Mouse (Mus musculus) CD8-positive naive resting alpha-beta T cell, adult 2 months (primary cell): ENCODE measurements around the gene Dhx15.

Experiments
- DNase-seq, 2 experiments: peaks; one replicate each; pipeline ENCODE4 v3.0.0; 2022; ENCODE audit warnings: low read depth in 2 of 2, low spot score in 2 of 2

Dhx15 gene

DNA sequence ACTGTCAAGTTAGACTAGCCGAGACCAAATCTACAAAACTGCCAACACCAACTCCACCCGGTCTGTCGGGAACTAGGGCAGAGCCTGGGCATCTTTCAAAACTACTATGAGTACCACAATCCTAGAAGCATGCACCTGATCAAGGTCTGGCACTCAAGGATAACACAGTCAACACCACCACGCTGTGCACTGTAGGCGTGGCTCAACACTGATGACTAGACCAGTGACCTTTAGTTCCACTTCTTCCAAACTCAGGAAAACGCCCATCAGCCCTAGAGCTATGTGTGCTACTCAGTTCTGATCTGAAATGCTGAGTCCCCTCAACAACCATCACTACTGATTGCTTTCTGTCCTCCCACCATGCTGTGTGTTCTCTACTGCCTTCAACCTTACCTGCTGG, 44.6 kb downstream of the Dhx15 start:
- no peak for DNase-seq

GRCm38 (mm10) chr5:52141936-52142335, 48.4 kb downstream of the Dhx15 start:
- DNase-seq = peak; percentile 20 to 28

GRCm38 (mm10) chr5:52138819-52139218, 51.5 kb downstream of the Dhx15 start:
- no peak for DNase-seq

DNA sequence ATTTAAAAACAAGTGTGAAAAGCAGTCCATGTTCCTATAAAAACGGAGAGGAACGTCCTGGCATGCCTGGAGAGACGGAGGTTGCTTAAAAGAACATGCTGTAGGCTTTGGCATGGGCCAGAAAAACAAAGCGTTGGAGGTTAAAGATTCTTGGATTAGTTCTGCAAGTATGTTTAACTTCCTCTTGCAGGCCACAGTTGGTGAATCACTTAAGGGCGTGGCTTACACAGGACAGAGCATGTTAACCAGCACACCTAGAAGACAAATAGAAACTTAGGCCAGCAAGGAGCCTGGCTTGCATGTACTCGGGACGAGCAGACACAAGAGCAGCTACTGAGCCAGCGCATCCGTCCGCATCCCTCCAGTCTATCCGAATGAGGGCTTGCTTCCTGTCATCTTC, 52.2 kb downstream of the Dhx15 start:
- DNase-seq = no peak

DNA sequence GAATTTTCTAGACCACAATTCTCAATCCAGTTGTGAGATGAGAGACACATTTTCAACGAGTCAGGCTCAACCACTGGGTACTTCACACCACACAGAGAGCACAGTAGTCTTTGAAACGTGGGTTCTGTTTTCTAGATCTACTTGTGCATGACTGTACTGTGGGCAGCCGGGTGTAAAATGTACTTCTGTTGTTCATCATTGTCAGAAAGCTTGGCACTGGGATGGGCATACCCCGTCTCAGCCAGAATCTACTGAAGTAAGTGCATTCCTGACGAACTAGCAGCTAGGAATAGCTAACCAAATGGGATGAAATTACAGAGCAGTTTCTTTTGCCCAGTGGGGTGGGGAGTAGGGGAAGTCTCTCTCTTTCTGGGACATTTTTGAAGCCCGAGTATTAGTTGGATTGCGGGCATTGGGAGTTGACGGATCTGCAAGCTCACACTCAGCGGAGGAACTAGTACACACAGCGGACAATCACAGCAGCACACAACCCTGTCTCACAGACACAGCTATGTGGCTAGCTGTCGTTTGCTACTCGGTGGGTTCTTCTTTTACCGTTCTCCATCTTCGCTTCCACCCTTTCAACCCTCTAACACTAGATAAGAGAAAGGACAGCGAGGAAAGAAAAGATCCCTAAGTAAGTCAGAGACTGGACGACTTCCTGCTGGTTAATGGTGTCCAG, 54.7 kb downstream of the Dhx15 start:
- no peak for DNase-seq

GRCm38 (mm10) chr5:52132840-52133239, 57.5 kb downstream of the Dhx15 start:
- no peak for DNase-seq

GRCm38 (mm10) chr5:52132092-52132491, 58.2 kb downstream of the Dhx15 start:
- peak; percentile 37 to 47 for DNase-seq

DNA sequence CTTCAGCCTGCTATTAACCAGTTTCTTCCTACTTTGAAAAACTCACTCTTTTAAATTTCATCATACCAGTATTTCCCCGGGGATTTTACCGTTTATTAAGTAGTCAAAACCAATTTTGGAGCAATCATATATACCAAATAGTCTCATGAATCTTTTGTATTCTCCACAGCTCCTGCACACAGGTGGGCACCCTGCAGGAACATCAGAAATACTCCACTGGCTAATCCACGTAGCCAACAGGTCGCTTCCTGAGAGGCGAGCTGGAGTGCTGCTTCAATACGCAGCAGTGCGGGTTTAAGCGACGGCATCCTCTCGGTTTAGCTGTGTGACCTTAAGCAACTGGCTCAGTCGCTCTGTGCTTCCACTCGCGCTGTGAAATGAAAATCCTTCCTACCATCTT, 58.9 kb downstream of the Dhx15 start:
- DNase-seq = no peak

DNA sequence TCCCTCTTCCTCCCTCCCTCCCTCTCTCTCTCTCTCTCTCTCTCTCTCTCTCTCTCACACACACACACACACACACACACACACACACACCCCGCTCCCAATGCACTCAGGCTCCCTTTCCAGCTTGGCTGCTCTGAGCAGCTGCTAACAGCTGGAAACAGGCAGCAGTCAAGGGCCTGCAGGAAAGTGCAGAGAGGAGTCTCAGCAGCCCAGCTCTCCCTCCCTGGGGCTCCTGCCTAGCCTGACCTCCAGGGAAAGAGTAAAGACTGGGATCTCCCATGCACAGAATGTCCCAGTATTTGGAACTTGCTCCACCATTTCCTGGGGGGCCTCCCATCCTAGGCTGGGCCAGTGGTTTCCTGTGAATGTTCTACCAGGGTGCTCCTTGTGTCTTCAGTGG, 59.8 kb downstream of the Dhx15 start:
- no peak for DNase-seq

DNA sequence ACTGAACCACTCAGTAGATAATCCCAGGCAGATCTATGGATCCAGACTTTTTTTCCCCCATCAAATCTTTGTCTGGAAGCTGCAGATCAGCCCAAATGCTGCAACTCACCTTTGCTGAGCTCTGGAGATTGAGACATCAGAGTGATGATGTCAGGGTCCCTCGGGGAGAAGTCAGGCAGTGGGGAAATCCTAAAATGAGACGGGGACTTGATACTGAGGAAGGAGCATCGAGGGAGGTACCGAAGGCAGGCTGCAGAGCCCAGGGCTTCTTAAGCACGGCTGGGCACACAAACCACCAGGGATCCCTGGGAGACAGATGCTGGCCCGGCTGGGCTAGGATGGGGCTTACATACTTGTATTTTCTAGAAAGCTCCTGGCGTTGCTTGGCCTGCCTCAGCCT, 64.1 kb downstream of the Dhx15 start:
- DNase-seq = no peak

DNA sequence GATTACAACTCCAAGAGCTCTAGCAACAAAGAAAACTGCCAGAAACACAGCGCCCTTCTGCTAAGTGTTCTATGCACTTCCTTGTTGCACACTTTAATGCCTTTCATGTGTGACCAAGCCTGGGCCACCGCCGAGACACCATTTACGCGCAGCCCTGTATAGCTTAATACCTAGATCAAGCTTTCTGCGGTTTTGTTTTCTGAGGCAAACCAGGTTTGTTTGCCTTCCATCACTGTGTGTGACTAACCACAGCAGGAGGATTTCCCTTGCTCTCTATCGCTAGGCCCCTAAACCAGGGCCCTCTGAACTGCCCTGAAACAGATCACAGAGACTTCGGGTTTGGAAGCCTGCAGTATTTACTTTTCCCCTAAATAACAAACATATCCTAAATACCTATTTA, 64.5 kb downstream of the Dhx15 start:
- no peak for DNase-seq

GRCm38 (mm10) chr5:52122146-52122545, 68.2 kb downstream of the Dhx15 start:
- DNase-seq = no peak

- no peak for DNase-seq
These were observed 70.5 kb downstream of the Dhx15 start for GRCm38 (mm10) chr5:52119822-52120221.

- no peak for DNase-seq
These were observed 71.1 kb downstream of the Dhx15 start for GRCm38 (mm10) chr5:52119192-52119591.

DNA sequence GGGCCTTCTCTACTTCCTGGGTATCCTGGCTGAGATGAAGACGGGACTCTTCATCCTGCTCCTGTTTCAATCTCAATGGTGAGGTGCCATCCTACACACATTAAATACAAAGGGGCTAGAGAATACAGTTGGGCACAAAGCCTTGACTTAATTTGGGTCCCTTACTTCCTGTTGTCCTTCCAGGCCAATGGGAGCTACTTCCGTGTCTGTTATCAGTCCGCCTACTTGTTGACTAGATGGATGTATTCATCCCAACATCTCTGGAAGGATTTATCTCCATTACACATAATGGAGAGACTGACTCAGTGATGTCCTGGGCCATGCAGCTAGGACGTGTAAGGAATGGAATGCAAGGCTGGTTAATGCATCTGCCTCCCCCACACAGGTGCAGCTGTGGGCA, 72.5 kb downstream of the Dhx15 start:
- DNase-seq = no peak

DNA sequence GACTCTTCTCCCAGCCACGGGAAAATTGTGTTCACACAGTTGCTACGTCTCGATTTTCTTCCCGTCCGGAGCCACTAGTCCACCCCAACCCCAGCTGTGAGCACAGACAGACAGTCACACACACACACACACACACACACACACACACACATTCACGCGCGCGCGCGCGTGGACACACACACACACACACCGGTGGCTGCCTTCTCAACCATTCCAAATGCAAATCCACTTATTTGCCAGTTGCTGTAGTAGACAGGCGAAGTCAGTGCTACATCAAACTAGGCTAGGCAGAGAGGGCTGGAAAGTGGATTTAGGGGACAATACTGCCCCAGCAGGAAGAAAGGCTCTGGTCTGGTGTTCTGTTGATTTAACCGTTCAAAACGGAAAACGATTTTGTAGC, 73.9 kb downstream of the Dhx15 start:
- DNase-seq = no peak

- DNase-seq = peak; percentile 16 to 33
These were observed 74.4 kb downstream of the Dhx15 start for GRCm38 (mm10) chr5:52115821-52116317.

DNA sequence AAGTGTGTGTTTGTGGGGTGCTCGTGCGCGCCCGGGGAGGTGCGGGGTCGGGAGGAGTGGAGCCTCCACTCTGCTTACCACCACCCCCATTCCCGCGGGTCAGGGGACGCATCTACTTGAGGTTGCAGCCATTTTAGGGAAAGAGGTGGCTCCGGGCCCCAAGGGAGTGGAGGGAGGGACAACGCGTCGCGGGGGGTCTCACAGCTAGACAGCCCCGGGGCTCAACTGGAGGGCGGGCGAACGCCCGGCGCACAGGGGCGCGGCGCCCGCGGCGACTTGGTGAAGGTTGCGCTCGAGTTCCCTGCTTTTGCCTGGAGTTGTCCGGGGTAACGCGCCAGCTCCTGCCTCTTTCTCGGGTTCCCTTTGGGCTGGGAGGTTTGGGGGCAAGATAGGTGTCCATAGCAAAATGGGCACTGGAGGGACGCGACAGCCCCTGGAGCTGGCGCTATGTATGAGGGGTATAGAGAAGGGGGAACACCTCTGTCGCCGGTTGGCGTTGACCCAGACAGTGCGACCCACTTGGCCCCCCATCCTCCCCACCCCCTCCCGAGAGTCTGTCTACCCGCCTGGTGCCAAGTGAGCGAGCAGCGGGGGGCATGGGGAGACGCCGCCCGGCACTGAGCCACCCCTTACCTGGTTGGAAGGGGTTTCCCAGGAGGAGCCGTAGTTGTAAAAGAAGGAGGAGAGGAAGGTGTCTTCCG, 75.4 kb downstream of the Dhx15 start:
- DNase-seq = no peak

DNA sequence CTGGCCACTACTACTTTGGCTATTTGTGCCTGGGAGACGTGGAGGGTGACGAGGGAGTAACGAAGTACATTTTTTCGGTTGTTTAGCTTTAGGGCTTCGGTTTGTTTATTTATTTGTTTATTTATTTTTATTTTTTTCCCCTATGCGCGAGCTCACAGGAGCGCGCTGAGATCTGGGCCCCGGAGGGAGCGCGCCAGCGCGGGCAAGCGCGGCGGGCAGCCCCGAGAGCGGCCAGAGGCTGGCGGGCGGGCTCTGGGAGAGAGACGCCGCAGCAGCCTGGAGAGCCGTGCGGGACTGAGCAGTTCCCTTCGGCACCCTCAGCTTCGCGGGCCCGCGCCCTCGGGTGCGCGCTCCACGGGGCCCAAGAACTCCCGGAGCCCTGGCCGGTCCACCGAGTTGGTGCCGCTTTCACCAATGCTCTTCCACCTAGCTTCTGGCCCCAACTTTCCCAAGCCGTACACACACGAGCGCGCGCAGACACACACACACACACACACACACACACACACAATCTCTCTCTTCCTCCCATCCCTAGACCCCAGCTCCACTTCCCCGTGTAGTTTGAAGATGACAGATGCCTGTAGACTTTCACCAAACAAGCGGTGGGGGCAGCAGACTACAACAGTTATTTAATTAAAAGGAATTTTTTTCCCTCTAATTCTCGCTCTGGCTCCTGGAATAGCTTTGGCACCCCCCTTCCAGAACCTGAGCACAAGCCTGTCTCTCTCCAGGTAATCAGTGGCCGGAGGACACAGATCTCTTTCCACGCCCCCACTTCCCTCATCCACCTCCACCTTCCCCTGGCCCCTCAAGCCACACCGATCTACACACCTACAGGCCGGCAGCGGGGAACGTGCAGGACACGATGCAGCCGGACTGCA, 76.2 kb downstream of the Dhx15 start:
- DNase-seq = no peak

DNA sequence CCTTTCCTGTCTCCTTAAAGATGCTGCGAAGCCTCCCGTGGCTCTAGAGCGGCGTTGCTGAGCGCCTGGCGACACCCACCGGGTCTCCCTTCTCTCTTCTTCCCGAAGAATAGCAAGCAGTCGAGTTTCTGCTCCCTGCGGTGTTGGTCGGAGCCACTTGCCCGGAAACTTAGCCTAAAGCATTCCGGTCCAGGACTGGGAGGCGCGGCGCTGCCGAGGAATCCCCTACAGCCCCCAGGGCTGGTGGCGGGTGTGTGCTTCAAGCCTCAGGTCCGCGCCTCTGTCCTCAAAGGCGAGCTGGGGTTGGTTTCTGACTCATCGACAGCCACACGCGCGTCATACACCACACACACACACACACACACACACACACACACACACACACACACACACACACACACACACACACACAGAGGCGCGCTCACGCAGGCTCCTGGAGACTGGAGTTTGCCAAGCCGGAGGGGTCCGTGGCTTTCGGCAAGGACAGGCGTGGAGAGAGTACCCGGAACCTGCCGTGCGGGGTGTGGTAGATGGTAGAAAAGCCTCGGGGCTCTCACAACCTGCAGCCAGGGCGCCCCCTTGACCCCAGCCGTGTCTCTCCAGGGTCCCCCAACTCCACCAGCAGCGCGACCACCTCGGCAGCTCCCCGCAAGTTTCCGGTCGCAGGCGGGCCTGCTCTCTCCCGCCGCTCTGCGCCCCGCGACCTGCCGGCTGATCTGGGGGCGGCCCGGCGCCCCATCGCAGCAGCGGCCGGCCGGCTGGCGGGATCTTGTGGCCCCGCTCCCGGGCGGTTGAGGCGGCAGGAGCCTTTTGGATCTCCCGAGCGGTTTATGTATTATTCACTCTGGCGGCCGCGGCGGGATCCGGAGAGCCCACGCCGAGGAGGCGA, 77.1 kb downstream of the Dhx15 start:
- peak; percentile 18 to 19 for DNase-seq
